Mouse (Mus musculus) heart, postnatal 0 days (tissue): ENCODE measurements around the gene Epha2. TPM values are rescaled to one million over a fixed set of nuclear protein-coding genes. Genes with fewer than 3 reads are reported as not detected.

Source experiments
- ATAC-seq: fragments of 200-750 bp; cut with Nextera tagmentation; 2 replicates; pipeline ENCODE4 v1.8.0; 2017; ENCODE audit warnings: low read depth, moderate number of reproducible peaks, moderate library complexity; ENCODE audit not compliant: insufficient read depth
- DNase-seq: peaks from one replicate; pipeline ENCODE4 v3.0.0-alpha.2; 2016; ENCODE audit warnings: low spot score
- H3K27ac ChIP-seq: fragments of 300-500 bp; sonication (generic); 2 replicates; pipeline ENCODE4 v1.5.1; 2014; ENCODE audit warnings: low read depth, mild to moderate bottlenecking
- H3K27me3 ChIP-seq: fragments of 300-500 bp; sonication (generic); 2 replicates; pipeline ENCODE4 v1.6.1; 2014; ENCODE audit warnings: low read length, mixed read lengths; ENCODE audit not compliant: control insufficient read depth, insufficient read depth
- H3K36me3 ChIP-seq: fragments of 300-500 bp; sonication (generic); replicated peaks from 2 replicates; pipeline ENCODE4 v1.6.1; 2014; ENCODE audit warnings: low read length, mixed read lengths; ENCODE audit not compliant: control insufficient read depth, insufficient read depth
- H3K4me1 ChIP-seq: fragments of 300-500 bp; sonication (generic); 2 replicates; pipeline ENCODE4 v1.6.1; 2014; ENCODE audit warnings: antibody characterized with exemption; ENCODE audit not compliant: control insufficient read depth, insufficient read depth
- H3K4me2 ChIP-seq: fragments of 300-500 bp; sonication (generic); 2 replicates; pipeline ENCODE4 v1.6.1; 2014; ENCODE audit warnings: low read depth, mild to moderate bottlenecking, low read length, moderate library complexity
- H3K4me3 ChIP-seq: fragments of 300-500 bp; sonication (generic); 2 replicates; pipeline ENCODE4 v1.5.1; 2014; ENCODE audit warnings: low read depth, low read length
- H3K9ac ChIP-seq: fragments of 300-500 bp; sonication (generic); replicated peaks from 2 replicates; pipeline ENCODE4 v1.6.1; 2014; ENCODE audit warnings: low read depth, low read length, mixed read lengths
- H3K9me3 ChIP-seq: fragments of 300-500 bp; sonication (generic); replicated peaks from 2 replicates; pipeline ENCODE4 v1.6.1; 2016; ENCODE audit warnings: low read length; ENCODE audit not compliant: control insufficient read depth
- CTCF ChIP-seq: IDR thresholded peaks from 2 replicates; pipeline ENCODE4 v1.5.1; 2016; ENCODE audit warnings: antibody characterized with exemption, control low read depth, low read depth
- EP300 ChIP-seq: IDR thresholded peaks from 2 replicates; pipeline ENCODE4 v1.6.1; 2016; ENCODE audit warnings: antibody characterized with exemption, low read depth
- WGBS: fragments of 180-500 bp; shearing (Covaris S2); extraction: QIAGEN DNeasy Blood & Tissue Kit; methylation state at CpG from one replicate; pipeline ENCODE4 v1.1.7; 2014; 5-methylcytosine and 5-hydroxymethylcytosine counted together
- polyA plus RNA-seq: library from polyadenylated mRNA; unstranded; fragments of >200 nt; fragmentation: Nextera tagmentation; extraction: Ambion mirVana; gene quantifications from 2 replicates; pipeline ENCODE4 v1.2.1, GENCODE M21; 2015
- total RNA-seq: library from RNA; depleted of rRNA; stranded (reverse); fragments of >200 nt; gene quantifications from 2 replicates; pipeline ENCODE4 v1.2.3, GENCODE M21; 2014; ENCODE audit warnings: low replicate concordance

Gene Epha2
- total and polyA plus RNA-seq, 2 experiments from 2014 or later, result 1.4 to 11.7 TPM

DNA sequence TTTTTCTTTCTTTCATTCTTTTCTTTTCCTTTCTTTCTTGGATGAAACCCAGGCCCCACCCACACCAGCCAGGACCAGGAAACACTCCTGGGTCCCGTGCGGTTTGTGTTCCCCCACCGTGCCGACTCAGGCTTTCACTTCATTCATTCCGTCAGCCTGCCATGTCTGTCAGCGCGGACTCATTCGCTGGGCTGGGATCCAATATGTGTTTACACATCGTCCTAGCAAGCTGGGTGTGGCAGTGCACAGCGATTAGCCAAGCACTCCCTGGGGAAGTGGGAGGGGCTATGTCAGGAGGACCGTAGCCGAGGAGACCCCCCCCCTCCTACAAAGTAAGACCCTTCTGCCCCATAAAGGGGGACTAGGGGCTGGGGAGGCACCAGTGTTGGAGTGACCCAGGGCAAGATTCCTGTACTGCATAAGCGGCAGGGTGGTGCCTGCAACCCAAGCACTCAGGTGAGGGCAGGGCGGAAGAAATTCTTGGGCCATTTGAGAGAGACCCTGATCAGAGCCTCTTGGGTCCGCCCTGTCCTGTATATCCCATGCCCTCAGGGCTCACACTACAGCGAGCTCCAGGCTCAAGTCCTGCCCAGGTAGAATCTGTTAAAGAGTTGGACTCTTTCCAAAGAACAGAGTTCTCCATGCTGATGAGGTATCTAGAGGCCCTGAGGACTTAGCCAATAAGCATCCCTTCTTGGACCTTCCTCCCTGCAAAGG lies 40.9 kb upstream of the Epha2 start:
- Histone ChIP-seq H3K9me3 (no peaks in the 10 kb centered on the region), H3K4me3 (peak overlapping the region; percentile 32), H3K36me3 (no peaks in the 10 kb centered on the region), H3K27ac (no peak overlapping the region), H3K27me3 (no peaks in the 10 kb centered on the region), H3K9ac (no peak overlapping the region), H3K4me1 (peaks cover 6% of the 10 kb centered on the region; the same call in 1 of the 2 replicates), H3K4me2 (peak overlapping the region; percentile 52)
- TF ChIP-seq EP300, result no peak
- TF ChIP-seq CTCF, result no peak
- ATAC-seq (peak; percentile 33; the same call in 1 of the 2 replicates), DNase-seq (peak; percentile 45)
- WGBS, result 37% methylated on average over 16 of the region's 16 CpGs

DNA sequence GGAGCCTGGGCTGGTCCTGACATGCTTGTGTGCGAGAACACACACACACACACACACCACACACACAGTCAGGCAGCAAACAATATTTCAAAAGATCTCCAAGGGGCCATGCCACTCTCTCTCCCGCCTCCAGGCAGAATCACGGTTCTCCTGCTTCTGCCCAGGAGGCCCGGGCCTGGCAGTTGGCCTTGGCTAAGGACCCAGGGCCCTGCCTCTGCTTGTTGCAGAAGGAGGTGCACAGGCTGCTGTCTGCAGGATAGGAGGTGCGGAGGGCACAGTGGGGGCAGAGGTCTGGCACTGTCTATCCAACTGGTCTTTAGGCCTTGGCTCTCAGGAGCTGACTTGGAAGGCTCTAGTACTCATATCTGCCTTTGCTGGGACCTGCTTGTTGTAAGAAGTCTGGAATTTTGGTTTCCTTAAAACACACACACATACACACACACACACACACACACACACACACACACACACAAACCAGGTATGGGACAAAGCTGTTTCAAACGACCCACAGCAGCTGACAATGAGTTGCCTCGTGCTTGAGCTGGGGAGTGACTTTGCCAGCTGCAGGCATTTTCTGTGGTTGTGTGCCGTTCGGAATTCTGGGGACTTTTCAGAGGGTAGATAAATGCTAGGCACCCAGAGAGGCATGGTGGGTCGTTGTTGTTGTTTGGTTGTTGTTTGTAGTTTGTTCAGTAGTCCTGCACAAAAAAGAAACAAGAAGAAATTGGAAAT lies 38.0 kb upstream of the Epha2 start:
- WGBS, result 77% methylated on average over 10 of the region's 10 CpGs
- no peak for ATAC-seq
- H3K4me2 ChIP-seq, result no peak overlapping the region
- H3K9ac ChIP-seq, result no peak overlapping the region
- no peak overlapping the region for H3K27ac ChIP-seq
- H3K27me3 ChIP-seq, result no peaks in the 10 kb centered on the region
- peaks cover 6% of the 10 kb centered on the region; the same call in 1 of the 2 replicates for H3K4me1 ChIP-seq
- DNase-seq, result no peak
- no peaks in the 10 kb centered on the region for H3K36me3 ChIP-seq
- TF ChIP-seq EP300 (no peak), CTCF (no peak)
- no peaks in the 10 kb centered on the region for H3K9me3 ChIP-seq
- no peak overlapping the region for H3K4me3 ChIP-seq

DNA sequence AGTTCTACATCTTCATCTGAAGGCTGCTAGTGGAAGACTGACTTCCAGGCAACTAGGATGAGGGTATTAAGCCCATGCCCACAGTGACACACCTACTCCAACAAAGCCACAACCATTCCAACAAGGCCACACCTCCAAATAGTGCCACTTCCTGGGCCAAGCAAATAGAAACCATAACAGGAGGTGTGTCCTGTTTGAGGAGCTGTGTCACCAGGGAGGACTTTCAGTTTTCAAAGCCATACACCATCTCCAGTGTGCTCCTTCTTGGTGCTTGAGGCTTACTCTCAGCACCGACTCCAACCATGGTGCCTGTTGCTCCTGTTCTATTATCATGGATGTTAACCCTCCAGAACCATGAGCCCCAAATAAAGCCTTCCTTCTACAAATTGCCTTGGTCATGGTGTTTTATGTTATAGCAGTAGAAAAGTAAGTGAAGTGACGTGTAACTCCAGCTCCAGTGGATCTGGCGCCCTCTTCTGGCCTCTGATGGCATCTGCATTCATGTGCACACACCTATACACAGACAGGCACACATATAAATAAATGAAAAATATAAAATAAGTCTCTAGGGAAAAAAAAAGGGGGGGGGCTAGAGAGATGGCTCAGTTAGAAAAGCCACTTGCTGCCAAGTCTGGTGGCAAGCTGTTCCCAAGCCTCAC lies 34.9 kb upstream of the Epha2 start:
- 82% methylated on average over 3 of the region's 3 CpGs for WGBS
- Histone ChIP-seq H3K9ac (no peak overlapping the region), H3K4me1 (no peaks in the 10 kb centered on the region), H3K27me3 (no peaks in the 10 kb centered on the region), H3K4me3 (no peak overlapping the region), H3K27ac (no peak overlapping the region), H3K4me2 (no peak overlapping the region), H3K9me3 (no peaks in the 10 kb centered on the region), H3K36me3 (no peaks in the 10 kb centered on the region)
- DNase-seq, result no peak
- no peak for ATAC-seq
- TF ChIP-seq EP300, result no peak
- TF ChIP-seq CTCF, result no peak

DNA sequence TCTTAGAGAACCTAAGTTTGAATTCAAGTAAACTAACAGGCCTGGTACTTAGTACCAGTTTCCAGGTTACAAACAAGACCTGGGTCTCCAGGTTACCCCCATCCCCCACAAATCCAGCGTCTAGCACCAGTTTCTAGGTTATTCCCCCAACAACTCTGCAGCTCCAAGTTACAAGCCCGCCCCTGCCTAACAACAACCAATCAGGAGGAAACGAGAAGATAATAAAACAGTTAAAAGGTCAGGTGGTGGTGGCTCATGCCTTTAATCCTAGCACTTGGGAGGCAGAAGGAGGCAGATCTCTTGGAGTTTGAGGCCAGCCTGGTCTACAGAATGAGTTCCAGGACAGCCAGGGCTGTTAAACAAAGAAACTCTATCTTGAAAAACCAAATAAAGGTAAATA lies 33.8 kb upstream of the Epha2 start:
- Histone ChIP-seq H3K27ac (no peak overlapping the region), H3K4me3 (no peak overlapping the region), H3K9me3 (no peaks in the 10 kb centered on the region), H3K4me1 (no peaks in the 10 kb centered on the region), H3K4me2 (no peak overlapping the region), H3K27me3 (no peaks in the 10 kb centered on the region), H3K9ac (no peak overlapping the region), H3K36me3 (no peaks in the 10 kb centered on the region)
- WGBS, result 66% methylated on average over 3 of the region's 3 CpGs
- DNase-seq, result no peak
- TF ChIP-seq CTCF, result no peak
- no peak for TF ChIP-seq EP300
- no peak for ATAC-seq

GRCm38 (mm10) chr4:141267837-141268236 lies 33.2 kb upstream of the Epha2 start:
- ATAC-seq (no peak), DNase-seq (peak; percentile 41)
- no peak overlapping the region for H3K4me3 ChIP-seq
- no peak overlapping the region for H3K27ac ChIP-seq
- no peaks in the 10 kb centered on the region for H3K9me3 ChIP-seq
- no peaks in the 10 kb centered on the region for H3K4me1 ChIP-seq
- no peaks in the 10 kb centered on the region for H3K36me3 ChIP-seq
- no peak for TF ChIP-seq EP300
- peak; percentile 87 for TF ChIP-seq CTCF
- WGBS, result 31% methylated on average over 9 of the region's 9 CpGs
- no peaks in the 10 kb centered on the region for H3K27me3 ChIP-seq
- no peak overlapping the region for H3K9ac ChIP-seq
- no peak overlapping the region for H3K4me2 ChIP-seq
